Mouse (Mus musculus) spleen, adult 10 weeks (tissue): Measurements from ENCODE around the gene Dspp. TPM values are rescaled to one million over a fixed set of nuclear protein-coding genes. Genes with fewer than 3 reads are reported as not detected.

Experiments used
- polyA plus RNA-seq: library from polyadenylated mRNA; stranded (reverse); fragments of 350-450 nt; fragmentation: Illumina TruSeq; extraction: RNeasy Lipid Tissue Mini Kit (QIAGEN cat#74804); gene quantifications from one replicate; pipeline ENCODE4 v1.2.3, GENCODE M21; 2015; ENCODE audit warnings: low replicate concordance; ENCODE audit not compliant: insufficient read depth

The Dspp gene
- polyA plus RNA-seq, result not detected

DNA sequence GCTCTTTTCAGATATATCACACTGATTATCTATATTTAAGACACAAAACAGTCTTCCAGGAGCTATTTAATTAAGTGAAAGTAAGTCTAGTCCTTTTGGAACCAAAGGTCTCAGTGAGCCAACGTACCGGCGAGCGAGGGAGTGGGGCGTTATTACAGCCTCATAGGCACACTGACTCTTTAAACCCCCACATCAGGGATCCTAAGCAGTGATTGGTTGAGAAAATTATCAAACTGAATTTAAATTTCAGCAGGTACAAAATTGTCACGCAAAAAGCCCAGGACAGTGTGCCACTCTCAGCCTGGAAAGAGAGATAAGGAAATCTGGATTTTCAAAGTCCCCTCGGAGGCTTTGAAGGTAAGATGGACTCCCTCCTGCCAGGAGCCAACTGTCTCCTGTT, at the start of gene Dspp:
Gene Dspp, plus strand, starts transcription at position 301 of the 400 bp plus-strand sequence.

DNA sequence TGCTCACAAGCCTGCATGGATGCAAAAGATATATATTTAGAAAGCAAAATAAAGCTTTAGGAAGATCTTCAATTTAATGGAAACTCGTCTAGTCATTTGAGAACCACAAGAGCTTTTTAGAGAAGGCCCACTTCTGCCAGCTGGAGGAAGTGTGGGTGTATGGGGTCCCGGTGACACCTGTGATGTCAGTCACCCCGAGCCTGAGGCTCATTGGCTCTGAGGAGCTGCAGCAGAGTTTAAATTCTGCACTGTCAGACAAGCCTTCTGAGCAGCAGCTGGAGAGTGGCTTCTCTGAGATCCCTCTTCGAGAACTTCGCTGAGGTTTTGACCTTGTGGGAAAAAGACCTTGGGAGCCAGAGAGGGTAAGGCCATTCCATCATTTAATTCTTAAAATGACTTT, 31.8 kb downstream of the Dspp start, which contains the start of gene Dmp1:
Gene Dmp1, plus strand, starts transcription at position 263 of the 400 bp plus-strand sequence.

Other genes with a start within 250 kb of the Dspp start
- gene Hsd17b13, start 193.3 kb upstream of the Dspp start, polyA plus RNA-seq, result 0.18 TPM
- gene Hsd17b11, start 148.8 kb upstream of the Dspp start, polyA plus RNA-seq, result 69.0 TPM
- gene Nudt9, start 124.4 kb upstream of the Dspp start, polyA plus RNA-seq, result 36.2 TPM
- gene Gm17660, start 93.1 kb upstream of the Dspp start, polyA plus RNA-seq, result not detected
- gene Sparcl1, start 57.0 kb upstream of the Dspp start, polyA plus RNA-seq, result 80.1 TPM
- gene Dmp1, start 31.9 kb downstream of the Dspp start, polyA plus RNA-seq, result 0.15 TPM
- not detected for gene Ibsp, start 128.5 kb downstream of the Dspp start, polyA plus RNA-seq
- gene Mepe, start 154.6 kb downstream of the Dspp start, polyA plus RNA-seq, result not detected